Mouse (Mus musculus) CD4-positive naive resting alpha-beta T cell, adult 76 days (primary cell): ENCODE data around the gene Zfp821. TPM values are rescaled to one million over a fixed set of nuclear protein-coding genes. Genes with fewer than 3 reads are reported as not detected.

Experiments
- total RNA-seq: library from RNA; stranded (reverse); gene quantifications from one replicate; pipeline ENCODE4 v1.2.4, GENCODE M21; 2023

Gene Zfp821
- 3.8 TPM for total RNA-seq

GRCm38 (mm10) chr8:109705320-109706075, at the start of gene Zfp821:
Zfp821 (plus strand) TSS chr8:109705546.

DNA sequence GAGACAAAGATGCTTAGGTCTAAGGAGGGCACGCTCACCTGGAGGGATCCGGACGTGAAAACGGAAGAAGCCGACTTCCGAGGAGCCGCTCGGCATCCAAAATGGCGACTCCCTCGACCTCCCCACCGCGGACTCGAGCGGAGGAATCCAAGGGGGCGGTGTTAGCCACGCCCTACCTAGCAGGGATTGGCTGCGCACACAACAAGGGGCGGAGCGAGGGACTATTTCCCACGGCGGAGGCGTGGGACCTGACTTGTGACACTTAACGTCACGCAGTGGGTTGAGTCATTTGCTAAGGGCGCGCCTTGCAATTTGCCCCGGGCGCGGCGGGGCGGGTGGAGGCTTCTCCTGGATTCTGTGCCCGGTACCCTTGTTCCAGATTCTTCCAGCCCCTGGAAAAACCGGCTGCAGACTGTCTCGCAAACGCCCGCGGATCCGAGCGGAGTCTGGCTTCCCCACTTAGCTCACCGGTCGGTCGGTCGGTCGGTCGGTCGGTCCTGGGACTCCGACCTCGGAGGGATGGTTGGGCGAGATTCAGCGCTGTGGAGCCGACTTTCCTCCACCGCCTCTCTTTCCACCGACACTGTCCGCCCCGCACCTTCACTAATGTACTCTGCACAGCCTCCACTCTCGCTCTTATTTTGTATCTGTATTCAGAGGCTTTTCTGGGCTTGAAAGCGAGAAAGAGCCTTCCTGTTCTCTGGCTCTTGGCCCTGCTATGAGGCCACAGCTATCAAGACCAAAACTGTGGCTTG, 12.0 kb upstream of the Zfp821 start, which contains the start of gene Ist1:
Gene Ist1 (minus strand): TSS at position 115 of the 755 bp plus-strand sequence.

DNA sequence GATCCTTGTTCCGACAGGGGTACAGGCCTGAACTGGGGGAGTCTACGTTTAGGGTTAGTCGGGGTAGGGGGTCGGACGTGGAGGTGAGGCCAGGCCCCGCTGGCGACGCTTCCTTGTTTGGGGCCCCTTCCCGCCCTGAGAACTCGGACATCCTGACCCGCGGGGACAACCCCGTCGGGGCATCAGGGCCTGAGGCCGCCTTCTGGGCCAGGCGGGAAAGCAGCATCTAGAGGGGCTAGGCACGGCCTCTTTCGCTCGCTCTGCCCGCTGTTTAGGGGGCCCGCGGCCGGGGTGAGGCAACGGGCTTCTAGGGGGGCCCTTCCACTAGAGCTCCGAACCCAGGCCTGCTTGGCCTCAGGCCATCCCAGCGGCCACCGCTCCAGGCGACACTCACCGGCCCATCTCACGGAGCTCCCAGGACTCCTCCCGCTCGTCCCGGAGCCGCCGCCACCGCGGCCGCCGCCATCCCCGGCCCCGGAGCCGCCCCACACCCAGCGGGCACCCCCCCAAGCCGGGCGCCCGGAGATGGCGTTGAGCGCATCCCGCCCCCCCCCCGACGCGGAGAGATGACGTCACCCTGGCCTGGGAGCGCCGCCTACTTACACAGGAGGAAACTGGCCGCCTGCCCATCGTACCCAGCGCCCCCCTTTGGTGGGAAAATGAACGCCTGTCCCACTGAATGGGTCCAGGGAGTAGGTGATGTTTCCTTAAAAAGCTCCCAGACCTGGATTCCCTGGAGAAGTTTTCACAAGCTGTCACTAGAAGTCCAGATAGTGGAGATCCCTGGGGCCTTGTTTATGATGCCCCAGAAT, 32.1 kb downstream of the Zfp821 start, which contains the start of gene Atxn1l:
Gene Atxn1l (minus strand): TSS at position 503 of the 812 bp plus-strand sequence.

Other genes starting within 250 kb of the Zfp821 start
- gene Pmfbp1, start 211.5 kb upstream of the Zfp821 start, total RNA-seq: not detected
- 89.8 TPM for gene Dhx38, start 139.7 kb upstream of the Zfp821 start, total RNA-seq
- gene Txnl4b, start 139.7 kb upstream of the Zfp821 start, total RNA-seq: 4.1 TPM
- gene Hp, start 126.4 kb upstream of the Zfp821 start, total RNA-seq: 0.56 TPM
- 24.1 TPM for gene Dhodh, start 96.9 kb upstream of the Zfp821 start, total RNA-seq
- gene Pkd1l3, start 91.0 kb upstream of the Zfp821 start, total RNA-seq: 1.6 TPM
- gene Ist1, start 12.3 kb upstream of the Zfp821 start, total RNA-seq: 90.5 TPM
- 27.2 TPM for gene Atxn1l, start 32.2 kb downstream of the Zfp821 start, total RNA-seq
- gene Ap1g1, start 73.0 kb downstream of the Zfp821 start, total RNA-seq: 80.6 TPM
- 5.1 TPM for gene Phlpp2, start 163.0 kb downstream of the Zfp821 start, total RNA-seq